Mouse (Mus musculus) embryonic facial prominence, embryonic 12.5 days (tissue): Measurements from ENCODE around the gene Tubd1. TPM values are rescaled to one million over a fixed set of nuclear protein-coding genes. Genes with fewer than 3 reads are reported as not detected.

Experiments used
- ATAC-seq: fragments of 200-750 bp; cut with Nextera tagmentation; 2 replicates; pipeline ENCODE4 v1.8.0; 2017; ENCODE audit not compliant: insufficient number of reproducible peaks, insufficient read depth, low FRiP score, low TSS enrichment
- H3K27ac ChIP-seq: fragments of 300-500 bp; sonication (generic); 2 replicates; pipeline ENCODE4 v1.5.1; 2016; ENCODE audit warnings: mild to moderate bottlenecking
- H3K27me3 ChIP-seq: fragments of 300-500 bp; sonication (generic); 2 replicates; pipeline ENCODE4 v1.6.1; 2016; ENCODE audit warnings: mild to moderate bottlenecking, moderate library complexity
- H3K36me3 ChIP-seq: fragments of 300-500 bp; sonication (generic); 2 replicates; pipeline ENCODE4 v1.6.1; 2016; ENCODE audit warnings: mild to moderate bottlenecking
- H3K4me1 ChIP-seq: fragments of 300-500 bp; sonication (generic); 2 replicates; pipeline ENCODE4 v1.6.1; 2016
- H3K4me2 ChIP-seq: fragments of 300-500 bp; sonication (generic); replicated peaks from 2 replicates; pipeline ENCODE4 v1.6.1; 2016; ENCODE audit warnings: mild to moderate bottlenecking, moderate library complexity
- H3K4me3 ChIP-seq: fragments of 300-500 bp; sonication (generic); 2 replicates; pipeline ENCODE4 v1.5.1; 2016; ENCODE audit warnings: mild to moderate bottlenecking
- H3K9ac ChIP-seq: fragments of 300-500 bp; sonication (generic); 2 replicates; pipeline ENCODE4 v1.6.1; 2016; ENCODE audit warnings: mild to moderate bottlenecking, moderate library complexity
- H3K9me3 ChIP-seq: fragments of 300-500 bp; sonication (generic); 2 replicates; pipeline ENCODE4 v1.6.1; 2016; ENCODE audit warnings: mild to moderate bottlenecking, moderate library complexity
- WGBS: fragments of 180-500 bp; shearing (Covaris S2); methylation state at CpG from one replicate; pipeline ENCODE4 v1.1.7; 2016; 5-methylcytosine and 5-hydroxymethylcytosine counted together
- polyA plus RNA-seq: library from polyadenylated mRNA; unstranded; fragments of >200 nt; fragmentation: Nextera tagmentation; extraction: Ambion mirVana; gene quantifications from 2 replicates; pipeline ENCODE4 v1.2.1, GENCODE M21; 2016

The Tubd1 gene
- polyA plus RNA-seq, 1 experiment from 2014 or later = 11.2 TPM

DNA sequence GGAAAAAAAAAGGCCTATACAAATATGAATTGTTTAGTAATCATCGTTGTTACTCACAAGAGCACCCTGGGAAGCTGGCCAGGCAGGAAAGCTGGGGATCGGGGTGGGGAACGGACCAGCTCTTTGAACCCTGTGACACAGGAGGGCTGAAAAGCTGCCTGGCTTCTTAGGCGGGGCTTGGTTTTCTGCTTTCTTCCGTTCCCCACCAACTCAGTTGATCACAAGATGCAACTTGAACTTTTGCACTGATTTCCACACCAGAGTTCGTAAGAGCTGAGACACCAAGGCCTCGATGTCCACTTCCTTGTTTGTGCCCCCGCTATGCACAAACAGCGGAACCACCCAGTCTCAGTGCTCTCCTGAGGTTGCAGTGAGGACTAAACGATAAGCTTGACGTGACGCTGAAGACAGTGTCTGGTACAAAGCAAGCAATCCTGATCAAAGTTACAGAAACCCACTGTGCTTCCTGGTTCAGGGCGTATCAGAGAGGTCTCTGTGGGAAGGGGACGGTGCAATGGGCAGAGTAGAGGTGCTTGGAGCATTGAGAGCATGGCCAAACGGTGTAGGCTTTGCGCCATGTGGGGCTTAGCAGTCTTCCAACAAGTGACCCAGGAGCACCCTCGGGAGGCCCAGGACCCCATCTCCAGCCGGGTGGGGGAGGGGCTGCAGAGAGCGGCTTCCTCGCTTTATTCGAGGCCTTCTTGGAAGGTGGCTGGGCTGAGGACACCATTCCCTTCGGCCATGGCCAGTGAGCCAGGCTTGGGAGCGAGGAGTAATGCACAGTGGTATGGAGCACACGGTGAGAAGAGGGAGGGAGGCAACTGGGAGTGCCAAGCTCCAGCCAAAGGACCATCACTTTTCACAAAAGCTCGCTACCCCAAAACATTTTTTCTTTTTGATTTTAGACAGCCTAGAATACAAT, 34.3 kb downstream of the Tubd1 start:
- Histone ChIP-seq H3K27ac (0 out of 2 replicates have a peak overlapping the region, but pooled peaks have one; percentile 19), H3K4me1 (peaks cover 32% of the 10 kb centered on the region), H3K9me3 (no peaks in the 10 kb centered on the region), H3K27me3 (no peaks in the 10 kb centered on the region), H3K4me2 (no peak overlapping the region), H3K9ac (no peak overlapping the region), H3K4me3 (no peak overlapping the region), H3K36me3 (no peaks in the 10 kb centered on the region)
- ATAC-seq = 0 out of 2 replicates have a peak, but pooled peaks have one; percentile 61
- WGBS = 78% methylated on average over 25 of the region's 25 CpGs

DNA sequence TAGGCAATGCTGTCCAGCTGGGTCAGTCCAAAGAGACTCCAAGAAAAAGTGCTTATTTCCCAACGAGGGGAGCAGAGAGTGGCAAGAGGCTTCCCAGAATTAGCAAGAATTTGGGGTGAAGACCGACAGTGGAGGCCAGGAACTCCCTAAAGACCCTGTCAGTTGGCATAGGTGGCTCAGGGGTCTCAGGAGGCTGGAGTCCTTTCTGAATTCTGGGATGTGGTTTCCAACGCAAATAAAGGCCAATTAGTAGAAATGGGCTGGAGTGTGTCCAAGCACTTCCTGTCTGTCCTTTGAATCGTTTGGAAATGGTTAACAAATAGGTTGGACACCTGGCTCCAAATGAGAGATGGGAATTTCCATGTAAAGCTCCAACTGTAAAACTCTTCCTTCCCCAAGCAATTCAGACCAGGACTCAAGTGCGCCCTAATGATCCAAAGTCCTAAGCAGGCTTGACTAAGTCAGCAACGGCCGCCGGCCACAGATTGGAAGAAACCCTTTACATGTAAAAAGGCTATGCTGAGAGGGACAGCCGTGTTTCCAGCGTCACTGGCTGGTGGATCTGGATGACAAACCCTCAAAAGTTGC, 35.0 kb downstream of the Tubd1 start:
- no peak for ATAC-seq
- WGBS = 77% methylated on average over 10 of the region's 10 CpGs

DNA sequence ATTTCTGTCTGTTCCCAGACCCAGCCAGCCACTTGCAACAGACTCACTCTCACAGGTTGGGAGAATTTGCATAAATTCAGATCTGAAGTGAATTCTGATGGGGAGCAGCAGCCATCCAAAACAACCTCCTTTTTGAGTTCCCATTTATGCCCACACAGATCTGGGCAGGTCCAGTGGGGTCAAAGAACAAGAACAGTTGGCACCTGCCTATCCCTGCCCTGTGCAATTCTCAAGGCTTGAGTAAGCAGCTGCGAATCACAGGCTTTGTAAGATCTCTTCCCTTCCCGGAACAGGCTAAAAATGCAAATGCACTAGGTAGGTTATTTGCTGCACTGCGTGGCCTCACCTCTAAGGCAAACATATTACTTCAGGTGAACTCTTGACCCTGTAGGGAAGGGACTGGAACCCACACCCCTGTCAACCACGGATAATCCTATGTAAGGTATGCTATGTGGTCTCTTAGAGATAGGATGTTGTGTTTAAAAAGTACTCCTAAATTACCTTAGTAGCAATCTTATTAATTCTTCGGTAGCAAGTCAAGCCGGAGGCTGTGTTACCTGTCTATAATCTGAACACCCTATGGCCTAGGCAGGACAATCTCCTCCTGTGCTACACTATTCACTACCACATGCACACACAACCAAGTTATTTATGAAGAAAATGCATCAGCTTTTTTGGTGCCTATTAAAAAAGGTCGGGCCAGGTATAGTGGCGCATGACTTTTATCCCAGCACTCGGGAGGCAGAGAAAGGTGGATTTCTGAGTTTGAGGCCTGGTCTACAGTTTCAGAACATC, 35.7 kb downstream of the Tubd1 start:
- WGBS = 83% methylated on average over 9 of the region's 9 CpGs

More for the DNA sequence above, 35.0 kb downstream of the Tubd1 start:
- H3K4me3 ChIP-seq = no peak overlapping the region
- H3K9me3 ChIP-seq = no peaks in the 10 kb centered on the region
- no peaks in the 10 kb centered on the region for H3K36me3 ChIP-seq
- H3K4me2 ChIP-seq = no peak overlapping the region
- H3K9ac ChIP-seq = no peak overlapping the region
- H3K27ac ChIP-seq = no peak overlapping the region
- H3K27me3 ChIP-seq = no peaks in the 10 kb centered on the region
- H3K4me1 ChIP-seq = peaks cover 32% of the 10 kb centered on the region

DNA sequence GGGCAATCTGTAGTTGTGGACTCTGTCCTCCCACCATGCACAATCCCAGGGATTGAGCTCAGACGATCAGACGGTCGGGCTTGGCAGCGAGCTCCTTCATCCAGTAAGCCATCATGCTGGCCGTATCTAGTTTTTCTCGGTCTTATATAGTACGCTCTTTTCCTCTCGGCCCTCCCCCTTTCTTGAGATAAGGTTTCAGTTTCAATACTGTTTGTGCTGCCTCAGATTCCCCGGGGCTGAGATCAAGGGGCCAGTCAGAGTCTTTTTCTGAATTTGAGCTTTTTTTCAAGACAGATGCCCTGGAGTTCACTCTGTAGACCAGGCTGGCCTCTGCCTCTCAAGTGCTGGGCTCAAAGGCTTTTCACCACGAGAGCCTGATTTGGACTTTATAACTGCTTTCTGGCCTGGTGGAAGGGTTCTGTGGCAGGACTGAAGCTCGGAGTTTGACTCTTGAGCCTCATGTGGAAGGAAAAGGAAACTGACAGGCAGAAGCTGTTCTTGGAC, 36.5 kb downstream of the Tubd1 start:
- no peak for ATAC-seq
- no peaks in the 10 kb centered on the region for H3K9me3 ChIP-seq
- no peak overlapping the region for H3K4me3 ChIP-seq
- no peaks in the 10 kb centered on the region for H3K36me3 ChIP-seq
- 0 out of 2 replicates have a peak overlapping the region, but pooled peaks have one; percentile 14 for H3K4me2 ChIP-seq
- 19% methylated on average over 11 of the region's 11 CpGs for WGBS
- H3K9ac ChIP-seq = no peak overlapping the region
- no peaks in the 10 kb centered on the region for H3K27me3 ChIP-seq
- H3K27ac ChIP-seq = peak overlapping the region; percentile 81
- H3K4me1 ChIP-seq = peaks cover 32% of the 10 kb centered on the region

More for the DNA sequence above, 35.7 kb downstream of the Tubd1 start:
- Histone ChIP-seq H3K27ac (peak overlapping the region; percentile 81; the same call in 1 of the 2 replicates), H3K4me3 (no peak overlapping the region), H3K9me3 (no peaks in the 10 kb centered on the region), H3K36me3 (no peaks in the 10 kb centered on the region), H3K4me1 (peaks cover 32% of the 10 kb centered on the region), H3K27me3 (no peaks in the 10 kb centered on the region), H3K9ac (no peak overlapping the region), H3K4me2 (0 out of 2 replicates have a peak overlapping the region, but pooled peaks have one; percentile 14)
- ATAC-seq = no peak

DNA sequence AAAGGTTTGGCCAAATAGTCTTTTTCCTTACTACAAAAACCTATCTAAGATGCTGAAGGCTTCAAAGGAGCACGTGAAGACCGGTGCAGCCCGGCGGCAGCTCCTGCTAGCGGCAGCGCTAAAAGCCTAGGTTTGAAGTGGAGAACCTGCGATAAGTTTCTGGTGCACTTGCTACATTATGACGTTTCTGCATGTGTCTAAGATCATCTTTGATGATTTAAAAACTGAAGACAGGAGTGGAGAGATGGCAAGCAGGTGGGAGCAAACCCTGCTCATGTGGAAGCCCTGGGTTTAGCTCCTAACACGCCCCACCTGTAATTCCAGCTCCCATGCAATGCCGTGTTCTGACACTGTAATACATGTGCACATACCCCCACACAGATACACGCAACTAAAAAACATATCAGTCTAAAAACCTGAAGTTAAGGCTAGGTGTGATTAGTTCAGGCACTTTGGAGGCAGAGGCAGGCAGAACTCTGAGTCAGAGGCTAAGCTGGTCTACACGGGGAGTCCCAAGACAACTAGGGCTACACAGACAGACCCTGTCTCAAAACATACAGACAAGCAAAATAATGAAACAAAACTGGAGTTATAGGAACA, 37.3 kb downstream of the Tubd1 start:
- WGBS = 89% methylated on average over 12 of the region's 12 CpGs
- Histone ChIP-seq H3K9me3 (no peaks in the 10 kb centered on the region), H3K27me3 (no peaks in the 10 kb centered on the region), H3K36me3 (no peaks in the 10 kb centered on the region), H3K27ac (peak overlapping the region; percentile 81; the same call in 1 of the 2 replicates), H3K4me2 (no peak overlapping the region), H3K4me1 (peaks cover 33% of the 10 kb centered on the region), H3K9ac (no peak overlapping the region), H3K4me3 (no peak overlapping the region)
- no peak for ATAC-seq

DNA sequence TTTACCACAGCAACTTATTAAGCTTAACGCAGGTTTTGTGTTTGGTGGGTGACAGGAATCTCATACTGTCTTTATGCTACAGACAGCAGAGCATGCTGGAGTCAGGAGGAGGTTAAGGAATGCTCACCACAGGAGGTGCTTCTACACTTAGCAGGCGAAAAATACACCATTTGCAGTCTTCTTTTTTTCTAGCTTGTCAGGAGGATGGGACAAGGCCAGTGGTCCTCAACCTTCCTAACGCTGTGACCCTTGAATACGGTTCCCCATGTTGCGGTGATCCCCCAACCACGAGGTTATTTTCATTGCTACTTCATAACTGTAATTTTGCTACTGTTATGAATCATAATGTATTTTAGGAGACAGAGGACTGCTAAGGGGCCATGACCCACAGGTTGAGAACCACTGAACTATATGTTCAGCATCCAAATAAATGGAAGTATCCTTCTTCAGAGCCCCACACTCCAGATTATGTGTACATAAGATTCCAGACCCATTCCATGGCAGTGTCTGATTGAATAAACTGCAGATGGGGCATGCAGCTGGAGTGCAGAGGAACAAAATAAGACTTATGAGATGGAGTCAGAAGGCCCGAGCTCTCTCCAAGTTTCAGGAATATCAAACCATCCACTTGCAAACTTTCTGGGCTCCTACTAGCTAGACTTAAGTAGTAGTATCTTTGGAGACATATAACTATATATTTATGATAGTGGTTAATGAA, 37.9 kb downstream of the Tubd1 start:
- no peak for ATAC-seq
- H3K36me3 ChIP-seq = no peaks in the 10 kb centered on the region
- H3K27ac ChIP-seq = no peak overlapping the region
- H3K9ac ChIP-seq = no peak overlapping the region
- no peak overlapping the region for H3K4me3 ChIP-seq
- H3K4me1 ChIP-seq = peaks cover 33% of the 10 kb centered on the region
- 88% methylated on average over 7 of the region's 7 CpGs for WGBS
- H3K9me3 ChIP-seq = no peaks in the 10 kb centered on the region
- H3K4me2 ChIP-seq = no peak overlapping the region
- H3K27me3 ChIP-seq = no peaks in the 10 kb centered on the region

DNA sequence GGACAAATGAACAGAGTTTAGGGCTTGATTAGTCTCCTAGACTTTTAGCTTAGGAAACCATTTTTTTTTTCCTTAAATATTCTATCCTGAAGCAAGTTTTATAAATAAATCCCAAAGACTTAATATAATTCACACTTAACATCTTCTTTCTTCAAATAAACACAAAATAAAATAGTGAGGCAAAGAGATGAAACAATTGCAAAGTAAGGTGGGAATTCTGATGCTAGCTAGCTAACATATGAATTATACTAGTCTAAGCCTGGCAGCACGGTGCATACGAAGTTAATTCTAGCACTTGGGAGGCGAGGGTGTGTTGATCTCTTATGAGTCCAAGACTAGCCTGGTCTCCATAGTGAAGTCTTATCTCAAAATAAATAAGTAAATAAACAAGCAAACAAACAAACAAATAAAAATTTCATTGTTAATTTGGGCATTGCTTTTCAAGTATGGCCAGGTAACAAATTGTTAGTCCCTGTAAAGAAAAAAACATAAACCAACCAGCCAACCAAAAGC, 38.6 kb downstream of the Tubd1 start:
- peaks cover 29% of the 10 kb centered on the region for H3K4me1 ChIP-seq

DNA sequence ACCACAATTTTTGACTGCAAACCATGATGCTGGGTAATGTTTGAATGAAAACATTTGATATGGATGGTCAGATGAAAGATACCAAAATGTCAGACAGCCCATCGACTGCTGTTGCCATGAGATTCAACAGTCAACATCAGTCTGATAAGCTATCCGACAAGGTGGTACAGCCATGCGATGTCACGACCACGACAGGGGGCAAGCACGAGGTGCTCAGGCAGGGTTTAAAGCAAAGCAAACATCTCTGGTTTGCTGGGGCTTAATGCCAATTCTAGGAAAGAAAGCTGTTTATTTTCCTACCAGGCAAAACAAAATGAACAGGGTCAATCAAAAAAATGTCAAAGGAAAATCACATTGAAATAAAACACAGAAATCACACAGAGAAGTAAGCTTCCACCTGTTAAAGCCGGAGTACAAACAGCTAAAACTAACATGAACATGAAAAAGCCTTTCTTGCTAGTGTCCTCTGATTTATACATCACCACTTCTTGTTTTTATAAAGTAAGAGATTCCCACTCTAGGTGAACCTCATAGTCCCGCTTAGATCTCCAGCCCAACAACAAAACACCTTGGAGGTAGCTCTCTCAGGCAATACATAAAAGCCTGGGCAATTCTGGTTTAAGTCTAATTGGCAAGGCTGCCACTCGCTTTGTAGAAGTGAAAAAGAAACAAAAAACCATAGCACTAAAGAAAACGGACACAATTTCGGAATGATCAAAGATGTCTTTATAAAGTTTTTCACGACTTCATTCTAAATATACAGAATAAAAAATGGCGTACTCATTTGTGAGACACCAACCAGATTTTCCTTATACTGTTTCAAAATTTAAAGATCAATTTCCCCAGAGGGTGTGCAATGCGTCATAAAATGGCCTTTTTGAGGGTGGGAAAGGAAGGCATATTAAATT, 39.5 kb downstream of the Tubd1 start:
- Histone ChIP-seq H3K27me3 (no peaks in the 10 kb centered on the region), H3K9me3 (no peaks in the 10 kb centered on the region), H3K4me2 (no peak overlapping the region), H3K4me1 (peaks cover 25% of the 10 kb centered on the region), H3K9ac (no peak overlapping the region), H3K27ac (no peak overlapping the region), H3K36me3 (no peaks in the 10 kb centered on the region), H3K4me3 (no peak overlapping the region)
- WGBS = 88% methylated on average over 14 of the region's 14 CpGs
- no peak for ATAC-seq

More for the DNA sequence above, 38.6 kb downstream of the Tubd1 start:
- Histone ChIP-seq H3K4me2 (no peak overlapping the region), H3K9me3 (no peaks in the 10 kb centered on the region), H3K27me3 (no peaks in the 10 kb centered on the region), H3K27ac (no peak overlapping the region), H3K4me3 (no peak overlapping the region), H3K36me3 (no peaks in the 10 kb centered on the region), H3K9ac (no peak overlapping the region)
- WGBS = 90% methylated on average over 3 of the region's 3 CpGs
- no peak for ATAC-seq

DNA sequence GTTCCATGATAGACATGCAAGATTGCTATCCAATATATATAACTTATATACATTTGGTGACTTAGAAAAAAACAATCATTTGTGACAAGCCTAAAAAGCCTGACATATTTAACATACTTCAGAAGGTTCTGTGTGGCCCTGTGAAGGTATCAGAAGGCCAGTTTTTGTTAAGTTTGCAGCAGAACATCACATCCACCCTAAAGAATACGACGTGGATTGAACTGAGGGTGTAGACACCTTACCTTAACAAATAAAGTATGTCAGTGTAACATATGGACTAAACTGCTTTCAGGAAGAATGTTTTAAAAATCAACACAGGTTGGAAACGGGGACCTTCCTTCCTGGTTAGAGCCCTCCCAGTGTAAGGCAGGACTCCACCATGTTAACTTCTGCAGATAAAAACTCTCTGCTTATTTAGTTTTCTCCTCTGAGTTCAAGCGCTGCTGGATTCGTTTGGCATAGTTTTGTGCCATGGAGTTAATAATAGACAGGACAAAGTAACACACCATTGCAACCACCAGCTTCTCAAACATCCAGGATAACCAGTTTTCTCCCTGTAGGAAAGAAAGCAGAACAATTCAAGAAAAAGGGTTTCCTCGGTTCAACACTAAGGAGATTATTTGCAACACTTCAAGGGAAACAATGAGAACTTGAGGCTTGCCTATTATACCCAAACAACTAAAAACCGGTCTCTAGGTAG, 40.3 kb downstream of the Tubd1 start:
- Histone ChIP-seq H3K4me3 (peak overlapping the region; percentile 8; the same call in 1 of the 2 replicates), H3K27ac (no peak overlapping the region)
- WGBS = 72% methylated on average over 7 of the region's 7 CpGs

More for the DNA sequence above, 40.3 kb downstream of the Tubd1 start:
- Histone ChIP-seq H3K4me1 (peaks cover 24% of the 10 kb centered on the region), H3K27me3 (no peaks in the 10 kb centered on the region), H3K36me3 (no peaks in the 10 kb centered on the region), H3K9me3 (no peaks in the 10 kb centered on the region), H3K4me2 (peak overlapping the region; percentile 24; the same call in 1 of the 2 replicates), H3K9ac (no peak overlapping the region)
- no peak for ATAC-seq
